Mouse (Mus musculus): ENCODE results near the gene Hap1. TPM values are rescaled to one million over a fixed set of nuclear protein-coding genes. Genes with fewer than 3 reads are reported as not detected.

Hap1 gene
- total RNA-seq, 2 experiments from 2014 or later, result not detected

DNA sequence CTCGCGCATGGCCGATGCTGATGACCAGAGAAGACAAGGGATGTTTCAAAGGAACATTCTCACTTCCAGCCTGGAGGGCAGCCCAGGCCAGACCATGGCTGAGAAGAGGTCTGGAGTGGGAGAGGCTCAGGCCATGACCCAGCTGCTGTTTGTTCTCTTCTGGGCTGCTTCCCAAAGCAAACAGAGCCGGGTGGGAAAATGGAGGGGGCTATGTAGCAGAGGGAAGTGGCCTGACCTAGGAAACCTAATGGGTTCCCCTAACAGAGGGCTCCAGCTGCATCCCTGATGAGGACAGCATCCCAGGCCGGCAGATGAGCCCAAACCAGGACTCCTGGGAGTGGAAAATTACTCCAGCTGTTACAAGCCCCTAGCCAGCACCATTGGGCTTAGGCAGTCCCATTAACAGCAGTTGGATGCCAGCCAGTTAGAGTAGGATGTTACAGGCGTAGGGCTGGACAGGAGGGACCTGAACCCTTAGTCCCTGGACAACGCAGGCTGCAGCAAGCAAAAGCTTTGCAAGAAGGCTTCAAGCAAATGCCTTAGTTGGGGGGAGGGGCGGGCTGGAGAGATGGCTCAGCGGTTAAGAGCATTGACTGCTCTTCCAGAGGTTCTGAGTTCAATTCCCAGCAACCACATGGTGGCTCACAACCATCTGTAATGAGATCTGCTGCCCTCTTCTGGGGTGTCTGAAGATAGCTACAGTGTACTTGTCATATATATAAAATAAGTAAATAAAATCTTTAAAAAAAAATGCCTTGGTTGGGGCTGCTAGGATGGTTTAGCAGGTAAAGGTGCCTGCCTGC is 35.4 kb upstream of the Hap1 start:
- ATAC-seq (ENCODE audit: poor library complexity, severe bottlenecking), result no peak

DNA sequence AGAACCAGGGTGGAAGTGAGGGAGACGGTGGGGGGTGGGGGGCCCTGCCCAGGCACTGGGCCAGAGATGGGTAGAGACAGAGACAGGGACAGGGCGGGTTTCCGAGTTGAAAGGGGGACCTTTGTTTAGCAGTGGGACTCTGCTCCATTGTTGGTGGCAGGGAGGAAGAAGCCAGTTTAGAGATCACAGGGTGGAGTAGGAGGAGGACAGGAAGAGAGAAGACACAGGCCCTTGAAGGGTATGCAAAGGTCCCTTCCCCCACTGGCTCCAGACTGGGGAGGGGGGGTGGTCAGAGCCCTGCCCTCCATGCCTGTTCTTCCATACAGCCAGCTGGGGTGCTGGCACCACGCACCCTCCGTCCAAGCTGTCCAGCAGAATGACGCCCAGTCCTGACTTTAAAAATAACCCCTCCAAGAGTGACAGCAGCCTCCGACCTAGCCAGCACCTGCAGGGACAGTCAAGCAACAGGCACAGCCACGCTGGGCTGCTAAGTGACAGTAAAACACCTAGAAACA is 34.1 kb upstream of the Hap1 start:
- no peak for ATAC-seq (ENCODE audit: poor library complexity, severe bottlenecking)

DNA sequence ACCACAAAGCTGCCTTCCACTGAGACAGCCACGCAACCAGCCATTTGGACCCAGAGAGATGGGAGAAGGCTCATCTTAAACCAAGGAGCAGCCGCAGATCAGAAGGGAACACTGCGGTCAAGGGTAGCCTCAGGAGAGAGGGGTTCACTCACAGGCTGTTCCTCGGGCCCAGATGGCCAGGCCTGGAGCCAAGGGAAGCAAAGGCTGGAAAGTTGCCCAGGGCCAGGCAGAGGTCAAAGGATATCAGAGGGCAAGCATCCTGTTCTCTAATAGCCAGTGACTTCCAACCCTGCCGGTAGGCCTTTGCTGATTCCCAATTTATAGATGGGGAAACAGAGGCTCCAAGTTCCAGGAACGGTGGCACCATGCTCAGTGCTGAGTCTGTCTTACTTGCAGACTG is 32.7 kb upstream of the Hap1 start:
- no peak for ATAC-seq (ENCODE audit: poor library complexity, severe bottlenecking)

DNA sequence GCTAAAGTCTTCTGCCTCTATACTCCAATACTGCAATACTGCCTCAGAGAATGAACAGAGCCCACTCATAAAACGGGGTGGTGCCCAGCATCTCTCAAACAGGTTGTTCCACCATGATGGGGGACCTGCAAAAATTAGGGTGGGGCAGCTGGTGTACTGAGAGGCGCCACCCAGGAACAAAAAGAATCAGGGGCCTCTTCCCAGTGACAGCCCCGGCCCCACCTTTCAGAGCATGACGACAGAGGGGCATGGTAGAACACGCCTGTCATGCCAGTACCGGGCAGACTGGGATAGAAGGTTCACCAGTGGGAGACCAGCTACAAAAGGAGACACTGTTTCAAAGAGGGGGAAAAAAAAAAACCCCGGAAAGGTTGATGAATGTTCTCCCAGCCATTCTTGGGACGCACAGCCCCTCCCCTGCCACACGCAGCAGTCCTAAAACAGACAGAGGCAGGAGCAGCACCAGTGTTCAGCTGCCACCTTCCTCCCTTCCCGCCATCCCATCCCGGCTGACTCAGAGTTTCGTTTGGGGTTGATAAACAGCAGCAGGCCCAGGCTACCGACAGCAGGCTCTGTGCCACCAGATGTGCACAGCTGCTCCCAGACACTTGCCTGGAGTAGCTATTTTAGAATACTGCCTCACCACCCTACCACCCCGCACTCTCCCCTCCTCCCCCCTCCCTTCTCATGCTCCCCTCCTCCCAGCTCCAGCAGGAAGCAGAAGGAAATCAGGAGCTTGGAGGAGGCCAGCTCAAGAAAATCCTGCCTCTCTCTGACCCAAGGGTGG is 31.9 kb upstream of the Hap1 start:
- no peak for ATAC-seq (ENCODE audit: poor library complexity, severe bottlenecking)

DNA sequence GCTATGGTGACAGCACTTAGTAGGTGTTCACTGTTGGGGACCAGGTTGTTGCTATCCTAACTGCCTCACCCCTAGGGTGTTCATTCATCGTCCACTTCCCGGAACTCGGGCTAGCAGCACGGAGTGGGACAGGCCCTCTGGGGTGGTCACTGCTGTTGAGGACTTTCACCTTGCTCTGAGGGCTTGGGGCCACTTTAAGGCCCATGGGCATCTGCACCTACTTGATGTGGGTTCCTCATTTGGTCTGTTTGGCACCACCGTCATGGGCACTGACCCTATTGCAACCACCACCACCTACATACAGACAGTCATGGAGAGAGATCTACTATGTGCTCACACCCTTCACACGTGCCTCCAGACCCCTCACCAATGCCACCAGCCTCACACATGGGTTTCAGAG is 31.2 kb upstream of the Hap1 start:
- no peak for ATAC-seq (ENCODE audit: poor library complexity, severe bottlenecking)

DNA sequence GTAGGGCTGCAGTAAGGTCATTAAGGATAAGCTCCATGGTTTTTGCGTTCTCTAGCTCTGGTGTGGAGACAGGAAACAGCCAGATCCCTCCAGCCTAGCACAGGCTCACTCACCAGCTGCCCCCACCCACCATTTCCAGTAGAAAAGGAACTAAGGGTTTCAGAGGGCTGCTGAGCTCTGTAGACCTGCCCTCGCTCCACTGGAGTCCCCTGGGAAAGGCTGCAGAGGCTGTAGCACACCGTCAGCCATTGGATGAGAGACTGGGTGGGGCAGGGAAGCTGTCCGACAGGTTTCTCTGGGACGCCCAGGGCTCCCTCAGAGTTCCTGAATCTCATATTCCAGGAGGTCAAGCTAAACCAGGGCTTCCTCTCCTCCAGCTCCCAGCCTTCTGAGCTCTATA is 30.7 kb upstream of the Hap1 start:
- ATAC-seq (ENCODE audit: poor library complexity, severe bottlenecking), result no peak

DNA sequence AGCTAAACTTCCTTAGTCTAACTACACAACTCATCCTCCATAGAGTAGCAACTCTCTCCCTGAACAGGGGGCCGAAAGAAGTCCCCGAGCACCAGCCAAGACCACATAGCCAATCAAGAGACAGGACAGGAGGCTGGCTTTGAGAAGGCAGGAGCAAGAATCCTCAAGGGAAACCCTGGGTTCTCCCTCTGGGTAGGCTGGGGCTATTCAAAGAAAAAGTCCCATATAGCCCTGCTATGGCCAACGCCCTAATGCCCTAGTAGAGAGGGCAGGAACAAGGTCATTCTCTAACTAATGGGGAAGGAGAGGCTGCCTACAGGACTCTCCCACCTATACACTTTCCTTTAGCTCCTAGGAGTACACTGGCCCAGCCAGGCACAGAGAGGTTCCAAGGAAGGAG is 29.1 kb upstream of the Hap1 start:
- no peak for ATAC-seq (ENCODE audit: poor library complexity, severe bottlenecking)

DNA sequence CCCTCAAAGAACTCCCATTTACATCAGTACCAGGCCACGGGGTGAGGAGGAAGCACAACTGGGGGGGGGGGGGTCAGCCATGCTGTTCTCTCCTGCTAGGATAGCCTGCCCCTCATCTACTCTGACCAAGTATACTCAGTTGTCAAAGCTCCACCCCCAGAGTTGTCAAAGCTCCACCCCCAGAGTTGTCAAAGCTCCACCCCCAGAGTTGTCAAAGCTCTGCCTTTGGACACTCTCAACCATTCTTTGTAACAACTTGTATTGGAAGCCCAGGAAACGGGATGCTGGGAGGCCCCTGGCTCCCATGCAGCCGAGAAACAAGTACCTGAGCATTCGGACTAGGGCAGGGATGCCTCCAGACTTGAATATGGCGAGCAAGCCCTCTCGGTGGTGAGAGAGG is 26.8 kb upstream of the Hap1 start:
- ATAC-seq (ENCODE audit: poor library complexity, severe bottlenecking), result no peak

DNA sequence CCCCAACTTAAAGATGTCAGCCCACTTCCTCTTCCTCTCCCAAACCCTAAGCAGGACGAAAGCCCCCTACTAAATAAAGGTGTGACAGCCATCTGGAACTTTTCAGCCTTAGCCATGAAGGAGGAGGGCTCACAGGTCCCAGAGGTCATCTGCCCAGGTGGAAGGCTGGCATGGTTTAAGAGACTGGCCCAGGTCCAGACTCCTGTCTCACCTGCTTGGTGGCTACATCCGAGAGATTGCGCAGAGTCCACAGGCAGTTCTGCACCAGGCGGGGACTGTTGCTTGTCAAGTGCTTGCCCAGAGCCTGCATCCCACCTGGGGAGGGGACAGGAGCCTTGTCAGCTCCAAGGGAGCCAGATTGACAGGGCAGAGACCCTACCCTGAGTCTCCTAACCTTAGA is 23.4 kb upstream of the Hap1 start:
- no peak for ATAC-seq (ENCODE audit: poor library complexity, severe bottlenecking)

DNA sequence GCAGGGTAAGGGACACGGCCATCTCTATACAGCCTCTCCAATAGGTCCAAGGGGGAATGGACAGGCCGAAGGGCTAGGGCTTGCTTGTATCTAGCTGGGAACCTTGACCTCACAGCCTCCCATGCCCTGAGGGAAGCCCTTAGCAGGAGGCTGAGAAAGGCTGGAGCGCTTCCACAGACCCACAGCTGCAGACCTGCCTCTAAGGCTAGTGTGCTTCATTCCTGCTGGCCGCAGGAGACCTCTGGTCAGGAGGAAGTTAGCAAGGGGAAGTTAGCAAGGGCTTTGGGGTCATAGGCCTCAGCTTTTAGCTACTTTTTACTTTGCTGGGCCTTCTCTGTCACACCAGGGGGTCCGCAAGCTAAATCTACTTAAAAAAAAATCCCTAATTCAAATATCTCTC is 22.5 kb upstream of the Hap1 start:
- no peak for ATAC-seq (ENCODE audit: poor library complexity, severe bottlenecking)

DNA sequence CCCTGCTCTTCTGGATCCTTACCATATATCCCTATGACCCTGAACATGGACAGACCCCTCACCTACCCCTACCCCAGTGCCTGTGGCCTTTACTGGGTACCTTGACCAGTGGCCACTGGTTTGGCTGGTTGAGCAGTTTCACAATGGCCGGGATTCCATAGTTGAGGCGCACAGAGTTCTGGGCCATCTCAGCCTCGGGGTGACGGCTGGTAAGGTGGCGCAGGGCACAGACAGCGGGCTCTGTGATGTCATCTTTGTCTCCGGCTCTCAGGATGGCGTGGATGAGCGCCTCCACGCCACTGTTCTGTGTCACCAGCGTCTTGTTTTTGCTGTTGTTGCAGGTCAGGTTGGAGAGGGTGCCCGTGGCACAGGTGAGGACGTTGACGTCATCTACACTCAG is 22.1 kb upstream of the Hap1 start:
- no peak for ATAC-seq (ENCODE audit: poor library complexity, severe bottlenecking)

DNA sequence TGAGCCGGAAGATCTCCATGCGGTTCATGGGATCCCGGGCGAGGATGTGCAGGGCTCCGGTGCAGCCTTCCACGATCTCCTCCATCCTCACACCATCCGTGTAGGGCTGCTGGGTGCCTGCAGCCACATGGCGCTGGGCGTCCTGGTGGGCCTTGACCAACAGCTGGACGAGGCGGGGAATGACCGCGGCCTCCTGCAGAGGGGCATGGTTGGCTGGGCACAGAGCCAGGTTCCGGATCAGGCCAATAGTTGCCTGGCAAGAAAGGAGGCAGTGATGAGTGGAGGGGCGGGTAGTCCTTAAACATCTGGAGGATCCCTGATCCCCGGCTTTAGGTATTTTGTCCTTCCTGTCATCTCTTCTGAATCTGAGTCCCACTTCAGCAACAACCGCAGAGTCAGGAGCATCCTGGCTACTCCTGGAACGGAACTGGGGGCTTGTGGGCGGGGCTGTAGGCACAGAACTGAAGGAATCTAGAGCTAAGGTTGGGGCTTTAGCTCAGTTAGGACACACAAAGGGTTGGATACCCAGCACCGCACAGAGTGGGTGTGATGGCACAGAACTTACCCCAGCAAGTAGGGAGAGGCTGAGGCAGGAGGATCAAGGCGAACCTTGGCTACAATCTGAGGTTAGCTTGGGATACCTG is 20.9 kb upstream of the Hap1 start:
- ATAC-seq (ENCODE audit: poor library complexity, severe bottlenecking), result no peak

DNA sequence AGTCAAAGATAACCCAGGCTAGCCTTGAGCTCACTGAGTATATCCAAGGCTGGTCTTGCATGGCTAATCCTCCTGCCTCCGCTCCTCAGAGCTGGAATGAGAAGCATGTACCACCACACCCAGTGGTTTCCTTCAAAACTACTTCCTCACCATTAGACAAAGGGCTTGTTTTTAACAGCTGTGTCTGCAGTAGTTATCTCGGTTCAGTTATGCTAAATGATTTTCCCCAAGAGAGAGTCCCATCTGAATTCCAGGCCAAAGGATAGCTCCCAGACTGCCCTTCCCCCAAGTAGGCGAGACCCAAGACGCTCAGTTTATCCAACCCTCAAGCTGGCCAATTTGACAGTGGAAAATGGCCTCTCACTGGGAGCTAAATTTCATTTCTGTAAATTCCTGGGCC is 20.1 kb upstream of the Hap1 start:
- no peak for ATAC-seq (ENCODE audit: poor library complexity, severe bottlenecking)

DNA sequence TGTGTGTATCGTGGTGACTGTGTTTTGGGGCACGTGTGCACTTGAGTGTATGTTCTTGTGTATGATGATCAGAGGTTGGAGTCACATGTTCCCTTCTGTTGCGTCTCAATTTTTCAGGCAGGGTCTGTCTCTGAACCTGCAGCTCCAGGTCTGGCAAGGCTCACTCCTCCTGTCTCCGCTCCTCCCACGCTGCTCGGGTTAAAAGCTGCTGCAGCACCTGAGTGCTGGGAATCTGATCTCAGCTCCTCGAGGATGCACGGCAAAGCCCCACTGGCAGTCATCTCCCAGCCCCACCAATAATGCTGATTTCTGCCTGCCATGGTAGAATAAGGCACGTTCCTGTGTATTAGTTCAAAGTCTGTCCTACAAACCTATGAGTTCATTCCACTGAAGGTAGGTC is 19.2 kb upstream of the Hap1 start:
- no peak for ATAC-seq (ENCODE audit: poor library complexity, severe bottlenecking)

DNA sequence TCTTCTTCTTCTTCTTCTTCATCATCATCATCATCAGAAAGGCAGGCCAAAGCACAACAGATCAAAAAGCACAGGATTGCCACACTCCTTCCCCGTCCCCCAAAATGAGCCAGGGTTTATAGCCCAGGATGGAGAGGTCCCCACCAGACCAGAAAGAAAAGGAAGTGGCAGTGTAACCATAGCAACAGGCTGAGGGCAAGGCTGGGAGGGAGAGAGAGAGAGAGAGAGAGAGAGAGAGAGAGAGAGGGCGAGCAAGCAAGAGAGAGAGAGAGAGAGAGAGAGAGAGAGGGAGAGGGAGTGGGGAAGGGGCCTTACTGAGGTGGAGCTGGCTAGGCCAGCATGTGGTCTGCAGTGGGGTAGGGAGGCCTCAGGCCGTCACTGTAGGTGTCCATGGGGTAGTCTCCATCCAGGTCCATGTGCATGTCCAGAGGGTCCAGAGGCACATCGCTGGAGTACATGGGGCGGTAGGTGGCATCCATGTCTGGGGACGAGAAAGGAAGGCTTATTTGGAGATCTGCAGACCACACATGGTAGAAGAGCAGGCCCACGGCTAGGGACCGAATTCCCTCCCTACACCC is 16.1 kb upstream of the Hap1 start:
- ATAC-seq (ENCODE audit: poor library complexity, severe bottlenecking), result no peak

DNA sequence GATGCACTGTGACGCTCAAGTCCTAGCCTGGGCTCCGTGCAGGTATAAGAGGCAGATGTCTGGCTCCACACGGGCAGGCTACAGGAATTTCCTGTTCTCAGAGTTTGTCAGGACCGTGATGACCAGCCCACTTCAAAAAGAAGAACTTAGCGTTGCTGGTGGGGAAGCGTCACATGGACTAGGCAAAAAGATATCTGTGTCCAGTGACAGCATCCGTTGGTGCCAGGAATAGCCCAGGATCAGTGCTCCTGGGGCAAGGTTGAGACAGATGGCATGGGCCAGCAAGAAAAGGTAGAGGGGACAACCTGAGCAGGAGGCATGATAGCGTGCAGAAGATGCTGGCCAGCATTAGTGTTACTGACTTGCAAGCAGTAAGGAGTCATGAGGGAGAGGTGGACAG is 13.9 kb upstream of the Hap1 start:
- ATAC-seq (ENCODE audit: poor library complexity, severe bottlenecking), result peak; percentile 60

DNA sequence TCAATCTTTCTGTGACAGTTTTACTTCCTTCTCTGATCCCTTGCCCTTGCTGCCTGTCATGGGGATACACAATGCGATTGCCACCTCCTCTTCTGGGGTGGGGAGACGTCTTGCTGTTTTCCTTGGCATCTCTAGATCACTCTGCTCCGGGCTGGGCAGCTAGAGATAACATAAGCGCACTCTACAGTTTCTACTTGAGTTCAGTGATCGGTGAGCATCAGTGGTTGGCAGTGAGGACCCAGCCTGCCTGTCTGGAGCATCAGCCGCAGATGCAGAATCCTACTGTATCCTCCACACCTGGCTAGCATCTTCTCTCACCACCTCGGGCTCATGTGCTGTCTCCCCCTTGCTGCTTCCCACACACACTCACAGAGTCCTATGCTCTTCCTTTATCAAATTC is 13.2 kb upstream of the Hap1 start:
- no peak for ATAC-seq (ENCODE audit: poor library complexity, severe bottlenecking)

DNA sequence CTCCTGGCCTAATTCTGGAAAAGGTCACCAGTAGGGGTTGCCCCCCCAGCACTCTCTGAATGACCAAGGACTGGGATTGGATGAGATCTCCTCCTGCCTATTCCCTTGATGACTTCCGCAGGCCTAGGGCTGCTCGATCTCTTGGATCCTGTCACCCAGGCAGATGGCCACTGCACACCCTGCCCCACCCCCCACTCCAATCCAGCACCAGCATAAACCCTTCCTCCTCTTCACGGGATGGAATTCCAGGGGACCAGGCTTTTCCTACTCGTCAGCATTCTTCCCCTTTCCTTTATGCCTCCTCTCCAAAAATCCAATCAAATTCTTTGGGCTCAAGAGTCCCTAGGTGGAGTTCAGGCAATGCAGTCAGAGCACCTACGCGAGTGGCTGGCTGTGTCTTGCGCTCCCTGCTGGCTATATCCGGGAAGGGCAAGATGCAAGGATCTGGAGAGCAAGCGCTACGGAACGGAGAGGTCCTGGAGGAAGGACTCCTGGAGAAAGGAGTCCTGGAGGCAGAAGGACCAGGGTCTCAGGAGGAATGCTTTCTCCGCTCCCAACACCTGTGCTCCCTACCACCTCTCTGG is 7.1 kb upstream of the Hap1 start:
- ATAC-seq (ENCODE audit: poor library complexity, severe bottlenecking), result peak; percentile 72

DNA sequence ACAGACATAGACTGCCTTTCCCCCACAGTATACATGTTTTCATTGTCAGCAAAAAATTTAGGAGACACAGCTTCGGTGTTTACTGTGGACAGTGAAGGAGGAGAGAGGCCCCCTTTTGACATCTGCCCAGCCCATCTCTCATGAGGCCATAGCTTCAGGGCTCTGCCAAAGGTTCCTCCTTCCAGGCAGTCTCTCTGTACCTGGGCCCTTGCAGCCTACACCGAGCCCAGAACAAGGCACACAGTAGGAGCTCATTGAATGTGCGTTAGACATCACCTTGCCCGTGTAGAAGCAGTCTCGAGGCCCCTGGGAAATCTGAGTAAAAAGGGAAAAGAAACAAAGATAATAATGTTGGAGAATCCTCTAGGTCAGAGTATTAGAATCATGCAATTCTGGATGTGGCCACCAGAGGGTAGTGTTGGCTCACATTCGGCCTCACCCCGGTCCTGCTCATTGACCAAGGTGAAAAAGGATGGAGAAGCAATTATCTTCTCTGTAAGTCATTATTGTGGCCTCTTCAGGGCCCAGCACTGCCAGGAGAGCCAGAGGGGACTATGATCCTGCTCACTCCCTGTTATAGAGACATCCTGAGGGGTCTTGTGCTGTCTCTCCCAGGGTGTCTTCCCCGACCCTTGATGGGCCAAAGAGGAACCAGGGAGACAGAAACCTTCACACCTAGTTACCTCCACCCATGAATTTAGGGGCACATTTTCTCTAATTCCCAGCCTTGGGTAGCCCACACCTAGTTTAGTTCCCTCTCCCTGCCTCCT is 6.5 kb upstream of the Hap1 start:
- peak; percentile 86 for ATAC-seq (ENCODE audit: poor library complexity, severe bottlenecking)

DNA sequence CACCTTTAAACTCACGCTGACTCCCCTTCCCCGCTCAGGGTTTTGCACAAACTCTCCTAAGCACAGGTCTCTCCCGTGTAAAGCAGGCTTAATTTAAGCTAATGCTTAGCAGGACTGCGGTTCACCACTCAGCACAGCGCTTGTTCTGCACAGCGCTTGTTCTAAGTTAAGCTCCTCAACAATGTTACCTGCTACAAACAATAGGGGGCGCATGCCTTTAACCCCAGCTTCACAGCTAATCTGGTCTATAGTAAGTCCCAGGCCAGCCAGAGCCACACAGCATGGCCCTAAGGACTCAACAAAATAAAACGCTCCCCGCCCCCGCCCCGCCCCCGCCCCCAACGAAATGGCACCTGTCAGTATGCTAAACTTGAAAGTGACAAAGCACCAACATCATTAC is 5.1 kb upstream of the Hap1 start:
- ATAC-seq (ENCODE audit: poor library complexity, severe bottlenecking), result peak; percentile 41; the same call in 1 of the 2 replicates
